Mouse (Mus musculus) ES-Bruce4 (cell line): ENCODE results near the gene Dram1.

ENCODE experiments used
- CTCF ChIP-seq: IDR thresholded peaks from one replicate; pipeline ENCODE4 v1.8.1; 2011; ENCODE audit warnings: low read depth, low read length
- EP300 ChIP-seq: IDR thresholded peaks from 2 replicates; pipeline ENCODE4 v1.6.1; 2011; ENCODE audit warnings: low read depth, low read length; ENCODE audit not compliant: insufficient read depth
- POLR2A ChIP-seq: IDR thresholded peaks from one replicate; pipeline ENCODE4 v1.8.1; 2011; ENCODE audit warnings: low read length; ENCODE audit not compliant: insufficient read depth

- no peak for TF ChIP-seq EP300
- no peak for TF ChIP-seq CTCF
- no peak for TF ChIP-seq POLR2A
Observed at GRCm38 (mm10) chr10:88284343-88284990, 94.4 kb downstream of the Dram1 start.
